Mouse (Mus musculus): ENCODE measurements around the gene Tsku.

- TF ChIP-seq CTCF (IDR thresholded peaks at IDR 0.05; ENCODE audit: extremely low read depth, insufficient read depth, low read length) (no peak), POLR2A (IDR thresholded peaks at IDR 0.05; ENCODE audit: extremely low read depth, insufficient read depth, low read length) (no peak)
Observed at GRCm38 (mm10) chr7:98377257-98377656, 16.1 kb upstream of the Tsku start.

All from cortical plate, adult 2 months (tissue).